Mouse (Mus musculus): ENCODE measurements around the gene Traf6. TPM values are rescaled to one million over a fixed set of nuclear protein-coding genes. Genes with fewer than 3 reads are reported as not detected.

Traf6 gene
- polyA plus RNA-seq, 1 experiment from 2014 or later = 2.8 TPM

DNA sequence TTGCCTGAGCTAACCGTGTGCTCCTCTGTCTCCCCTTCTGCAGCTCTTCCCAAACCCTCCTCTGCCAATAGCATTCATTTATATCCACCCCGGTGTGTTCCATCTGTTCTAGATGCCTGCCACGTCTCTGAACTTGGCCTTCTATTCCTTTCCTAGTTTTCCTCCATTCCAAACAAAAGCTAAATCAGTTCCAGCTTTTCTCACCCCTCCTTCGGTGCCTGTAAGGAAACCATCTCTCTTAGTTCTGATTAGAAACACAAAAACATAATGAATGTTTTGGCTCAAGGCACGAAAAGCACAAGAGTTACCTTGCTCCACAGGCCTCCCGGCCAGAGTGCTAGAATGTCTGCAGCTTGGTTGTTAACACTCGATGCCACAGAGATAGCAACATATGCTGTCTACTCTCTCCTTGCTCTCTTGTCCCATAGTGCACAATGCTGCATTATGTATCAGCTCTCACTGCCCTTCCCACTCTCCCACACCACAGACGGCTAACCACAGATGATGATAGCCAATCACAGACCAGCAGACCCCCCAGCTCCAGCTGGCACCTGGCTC, 29.0 kb upstream of the Traf6 start, which contains the start of the genes Rag1 and B230118H07Rik:
Gene Rag1, minus strand, starts transcription at position 388 of the 558 bp plus-strand sequence.
Gene B230118H07Rik, minus strand, starts transcription at position 419 of the 558 bp plus-strand sequence.
- peak within 1 kb of the TSS; percentile 22 for H3K4me3 ChIP-seq (ENCODE audit: low read depth, low read length)
- 40% methylated on average over 8 of the region's 8 CpGs for WGBS (ENCODE audit: insufficient replicate concordance)
- H3K27me3 ChIP-seq (ENCODE audit: insufficient read depth, low read length) = no peaks in the 10 kb centered on the region
- H3K4me1 ChIP-seq (ENCODE audit: insufficient read depth) = 0 out of 2 replicates have a peak, but pooled peaks cover 3% of the 10 kb centered on the region
- H3K9ac ChIP-seq (replicated peaks) = 0 out of 2 replicates have a peak within 1 kb of the TSS, but pooled peaks have one; percentile 7
- no peaks in the 10 kb centered on the region for H3K9me3 ChIP-seq (ENCODE audit: low read length)
- no peak for DNase-seq
- peak within 1 kb of the TSS; percentile 13; the same call in 1 of the 2 replicates for H3K4me2 ChIP-seq (ENCODE audit: low read depth, low read length)
- TF ChIP-seq EP300 (IDR thresholded peaks at IDR 0.05; ENCODE audit: low read depth) = no peak
- TF ChIP-seq CTCF (IDR thresholded peaks at IDR 0.05; ENCODE audit: low read depth) = no peak
- no peaks in the 10 kb centered on the region for H3K36me3 ChIP-seq (replicated peaks; ENCODE audit: insufficient read depth, low read length)
- H3K27ac ChIP-seq (ENCODE audit: low read depth) = no peak within 1 kb of the TSS
- peak; percentile 36; the same call in 1 of the 2 replicates for ATAC-seq

GRCm38 (mm10) chr2:101650446-101650845, 27.8 kb upstream of the Traf6 start:
- H3K4me1 ChIP-seq (ENCODE audit: insufficient read depth) = 0 out of 2 replicates have a peak, but pooled peaks cover 3% of the 10 kb centered on the region
- no peak overlapping the region for H3K4me2 ChIP-seq (ENCODE audit: low read depth, low read length)
- WGBS (ENCODE audit: insufficient replicate concordance) = 42% methylated on average over 1 of the region's 1 CpGs
- H3K9ac ChIP-seq (replicated peaks) = no peak overlapping the region
- TF ChIP-seq CTCF (IDR thresholded peaks at IDR 0.05; ENCODE audit: low read depth) (no peak), EP300 (IDR thresholded peaks at IDR 0.05; ENCODE audit: low read depth) (no peak)
- ATAC-seq (no peak), DNase-seq (no peak)
- H3K27ac ChIP-seq (ENCODE audit: low read depth) = no peak overlapping the region
- H3K9me3 ChIP-seq (ENCODE audit: low read length) = no peaks in the 10 kb centered on the region
- no peaks in the 10 kb centered on the region for H3K36me3 ChIP-seq (replicated peaks; ENCODE audit: insufficient read depth, low read length)
- no peaks in the 10 kb centered on the region for H3K27me3 ChIP-seq (ENCODE audit: insufficient read depth, low read length)
- H3K4me3 ChIP-seq (ENCODE audit: low read depth, low read length) = no peak overlapping the region

GRCm38 (mm10) chr2:101652204-101652920, 25.9 kb upstream of the Traf6 start:
- DNase-seq (no peak), ATAC-seq (no peak)
- no peak for TF ChIP-seq EP300 (IDR thresholded peaks at IDR 0.05; ENCODE audit: low read depth)
- no peak for TF ChIP-seq CTCF (IDR thresholded peaks at IDR 0.05; ENCODE audit: low read depth)
- Histone ChIP-seq H3K27me3 (ENCODE audit: insufficient read depth, low read length) (no peaks in the 10 kb centered on the region), H3K4me3 (ENCODE audit: low read depth, low read length) (no peak overlapping the region), H3K27ac (ENCODE audit: low read depth) (no peak overlapping the region), H3K9me3 (ENCODE audit: low read length) (no peaks in the 10 kb centered on the region), H3K9ac (replicated peaks) (no peak overlapping the region), H3K4me1 (ENCODE audit: insufficient read depth) (0 out of 2 replicates have a peak, but pooled peaks cover 3% of the 10 kb centered on the region), H3K4me2 (ENCODE audit: low read depth, low read length) (peak overlapping the region; percentile 51), H3K36me3 (replicated peaks; ENCODE audit: insufficient read depth, low read length) (no peaks in the 10 kb centered on the region)
- 38% methylated on average over 14 of the region's 14 CpGs for WGBS (ENCODE audit: insufficient replicate concordance)

- 17% methylated on average over 14 of the region's 14 CpGs for WGBS (ENCODE audit: insufficient replicate concordance)
- no peak overlapping the region for H3K4me3 ChIP-seq (ENCODE audit: low read depth, low read length)
- no peak overlapping the region for H3K27ac ChIP-seq (ENCODE audit: low read depth)
- peak; percentile 73 for DNase-seq
- H3K4me1 ChIP-seq (ENCODE audit: insufficient read depth) = 0 out of 2 replicates have a peak, but pooled peaks cover 3% of the 10 kb centered on the region
- no peak overlapping the region for H3K9ac ChIP-seq (replicated peaks)
- no peaks in the 10 kb centered on the region for H3K36me3 ChIP-seq (replicated peaks; ENCODE audit: insufficient read depth, low read length)
- ATAC-seq = no peak
- H3K9me3 ChIP-seq (ENCODE audit: low read length) = no peaks in the 10 kb centered on the region
- peak overlapping the region; percentile 51 for H3K4me2 ChIP-seq (ENCODE audit: low read depth, low read length)
- no peaks in the 10 kb centered on the region for H3K27me3 ChIP-seq (ENCODE audit: insufficient read depth, low read length)
- TF ChIP-seq CTCF (IDR thresholded peaks at IDR 0.05; ENCODE audit: low read depth) (peak; percentile 73), EP300 (IDR thresholded peaks at IDR 0.05; ENCODE audit: low read depth) (no peak)
Measured at GRCm38 (mm10) chr2:101652921-101653597, 25.2 kb upstream of the Traf6 start.

- no peak for ATAC-seq
- no peak overlapping the region for H3K9ac ChIP-seq (replicated peaks)
Measured at GRCm38 (mm10) chr2:101660536-101660935, 17.7 kb upstream of the Traf6 start.

More at GRCm38 (mm10) chr2:101660536-101660935, 17.7 kb upstream of the Traf6 start:
- Histone ChIP-seq H3K27me3 (ENCODE audit: insufficient read depth, low read length) (no peaks in the 10 kb centered on the region), H3K4me3 (ENCODE audit: low read depth, low read length) (no peak overlapping the region), H3K36me3 (replicated peaks; ENCODE audit: insufficient read depth, low read length) (no peaks in the 10 kb centered on the region), H3K9me3 (ENCODE audit: low read length) (no peaks in the 10 kb centered on the region), H3K4me1 (ENCODE audit: insufficient read depth) (no peaks in the 10 kb centered on the region), H3K27ac (ENCODE audit: low read depth) (no peak overlapping the region), H3K4me2 (ENCODE audit: low read depth, low read length) (no peak overlapping the region)
- no peak for DNase-seq
- no peak for TF ChIP-seq EP300 (IDR thresholded peaks at IDR 0.05; ENCODE audit: low read depth)
- TF ChIP-seq CTCF (IDR thresholded peaks at IDR 0.05; ENCODE audit: low read depth) = no peak
- WGBS (ENCODE audit: insufficient replicate concordance) = 75% methylated on average over 2 of the region's 2 CpGs
